ENCODE assay signal across 5 mouse cellular contexts in genomic region chr2:41359451-41359850, GRCm38 (mm10).
"Had no signal": no experiment of that assay in that cellular context is flagged by ENCODE, and none has a peak within 500 bp of the region (broad histone marks: within the 10 kb centered on the region; RNA-seq: fewer than 3 reads in every experiment).

No protein-coding gene starts in this region.

- DNase-seq: kidney, postnatal 25 days; lung, embryonic 14.5 days; lung, postnatal 10 days; thymus, adult 18-20 months; thymus, postnatal 14 days had no signal
